Mouse (Mus musculus) megakaryocyte, embryonic 14.5 days (primary cell): ENCODE results near the gene Mmd. TPM values are rescaled to one million over a fixed set of nuclear protein-coding genes. Genes with fewer than 3 reads are reported as not detected.
A peak's percentile ranks its signal among the peaks of the same experiment; 100 is the strongest.
"Not testable (repeated sequence)": the region's sequence is repeated elsewhere in the genome, so short reads cannot be mapped to it uniquely, and the experiment has no call there.

Experiments used
- H3K27me3 ChIP-seq: replicated peaks from 2 replicates; pipeline ENCODE3; 2012; ENCODE audit warnings: inconsistent platforms
- H3K36me3 ChIP-seq: replicated peaks from 2 replicates; pipeline ENCODE3; 2012; ENCODE audit warnings: low read length, inconsistent platforms, mixed read lengths
- H3K4me1 ChIP-seq: 2 replicates; pipeline ENCODE4 v1.6.1; 2012; ENCODE audit warnings: inconsistent platforms
- H3K4me3 ChIP-seq: replicated peaks from 2 replicates; pipeline ENCODE3; 2012; ENCODE audit warnings: moderate library complexity, mild to moderate bottlenecking, inconsistent platforms
- H3K9me3 ChIP-seq: 2 replicates; pipeline ENCODE4 v1.6.1; 2012; ENCODE audit warnings: inconsistent platforms
- FLI1 ChIP-seq: IDR thresholded peaks from 2 replicates; pipeline ENCODE4 v1.6.1; 2012; ENCODE audit warnings: low read length, inconsistent platforms, mixed read lengths
- GATA1 ChIP-seq: IDR thresholded peaks from 3 replicates; pipeline ENCODE4 v1.6.1; 2012; ENCODE audit warnings: mixed read lengths, low read length, inconsistent platforms, borderline replicate concordance
- polyA plus RNA-seq: library from polyadenylated mRNA; stranded (reverse); fragments of >175 nt; gene quantifications from 2 replicates; pipeline ENCODE4 v1.2.3, GENCODE M21; 2012; ENCODE audit warnings: low replicate concordance; ENCODE audit not compliant: insufficient read depth

Gene Mmd
- polyA plus RNA-seq, 1 experiment = 20.3 TPM

GRCm38 (mm10) chr11:90280069-90280468 lies 30.8 kb downstream of the Mmd start:
- peaks cover 48% of the 10 kb centered on the region for H3K36me3 ChIP-seq
- peaks cover 29% of the 10 kb centered on the region for H3K4me1 ChIP-seq
- no peak overlapping the region for H3K4me3 ChIP-seq
- H3K9me3 ChIP-seq = no peaks in the 10 kb centered on the region
- TF ChIP-seq FLI1 (no peak), GATA1 (no peak)
- no peaks in the 10 kb centered on the region for H3K27me3 ChIP-seq

- H3K4me3 ChIP-seq, H3K27me3 ChIP-seq, H3K9me3 ChIP-seq: not testable (repeated sequence)
- Histone ChIP-seq H3K36me3 (peaks cover 30% of the 10 kb centered on the region), H3K4me1 (peaks cover 46% of the 10 kb centered on the region)
Measured at GRCm38 (mm10) chr11:90281943-90282342, 32.7 kb downstream of the Mmd start.

GRCm38 (mm10) chr11:90283159-90283558 lies 33.9 kb downstream of the Mmd start:
- Histone ChIP-seq H3K27me3 (no peaks in the 10 kb centered on the region), H3K36me3 (peaks cover 17% of the 10 kb centered on the region), H3K4me3 (no peak overlapping the region), H3K9me3 (no peaks in the 10 kb centered on the region), H3K4me1 (peaks cover 58% of the 10 kb centered on the region)
- TF ChIP-seq GATA1 = no peak

- Histone ChIP-seq H3K36me3 (peaks cover 14% of the 10 kb centered on the region), H3K4me3 (no peak overlapping the region), H3K4me1 (peaks cover 63% of the 10 kb centered on the region), H3K9me3 (no peaks in the 10 kb centered on the region), H3K27me3 (no peaks in the 10 kb centered on the region)
- TF ChIP-seq GATA1 (no peak), FLI1 (no peak)
Measured at GRCm38 (mm10) chr11:90283601-90284000, 34.3 kb downstream of the Mmd start.

GRCm38 (mm10) chr11:90284079-90284478 lies 34.8 kb downstream of the Mmd start:
- H3K36me3 ChIP-seq = peaks cover 12% of the 10 kb centered on the region
- H3K9me3 ChIP-seq = no peaks in the 10 kb centered on the region
- no peak for TF ChIP-seq GATA1
- TF ChIP-seq FLI1 = no peak

GRCm38 (mm10) chr11:90284623-90285022 lies 35.4 kb downstream of the Mmd start:
- Histone ChIP-seq H3K27me3 (no peaks in the 10 kb centered on the region), H3K4me3 (no peak overlapping the region), H3K9me3 (no peaks in the 10 kb centered on the region), H3K36me3 (peaks cover 8% of the 10 kb centered on the region), H3K4me1 (peaks cover 65% of the 10 kb centered on the region)
- TF ChIP-seq FLI1 = no peak
- TF ChIP-seq GATA1 = no peak

More at GRCm38 (mm10) chr11:90284079-90284478, 34.8 kb downstream of the Mmd start:
- H3K4me1 ChIP-seq = peaks cover 65% of the 10 kb centered on the region
- H3K4me3 ChIP-seq = no peak overlapping the region
- H3K27me3 ChIP-seq = no peaks in the 10 kb centered on the region

GRCm38 (mm10) chr11:90286550-90287154 lies 37.4 kb downstream of the Mmd start:
- TF ChIP-seq GATA1 = no peak
- TF ChIP-seq FLI1 = no peak
- Histone ChIP-seq H3K27me3 (no peaks in the 10 kb centered on the region), H3K36me3 (no peaks in the 10 kb centered on the region), H3K4me3 (peak overlapping the region; percentile 67), H3K9me3 (no peaks in the 10 kb centered on the region), H3K4me1 (peaks cover 59% of the 10 kb centered on the region)

GRCm38 (mm10) chr11:90291156-90291555 lies 41.9 kb downstream of the Mmd start:
- H3K4me3 ChIP-seq = no peak overlapping the region
- no peaks in the 10 kb centered on the region for H3K36me3 ChIP-seq
- peaks cover 52% of the 10 kb centered on the region for H3K4me1 ChIP-seq
- H3K27me3 ChIP-seq = no peaks in the 10 kb centered on the region
- TF ChIP-seq FLI1 (no peak), GATA1 (no peak)
- H3K9me3 ChIP-seq = no peaks in the 10 kb centered on the region

GRCm38 (mm10) chr11:90292766-90293165 lies 43.5 kb downstream of the Mmd start:
- Histone ChIP-seq H3K4me1 (peaks cover 40% of the 10 kb centered on the region), H3K36me3 (no peaks in the 10 kb centered on the region), H3K4me3 (no peak overlapping the region), H3K9me3 (no peaks in the 10 kb centered on the region), H3K27me3 (peaks cover 2% of the 10 kb centered on the region)
- TF ChIP-seq FLI1 (no peak), GATA1 (no peak)

GRCm38 (mm10) chr11:90294622-90295021 lies 45.4 kb downstream of the Mmd start:
- no peaks in the 10 kb centered on the region for H3K36me3 ChIP-seq
- peaks cover 2% of the 10 kb centered on the region for H3K27me3 ChIP-seq
- H3K4me1 ChIP-seq = peaks cover 33% of the 10 kb centered on the region
- no peaks in the 10 kb centered on the region for H3K9me3 ChIP-seq
- TF ChIP-seq GATA1 (no peak), FLI1 (no peak)
- H3K4me3 ChIP-seq = no peak overlapping the region

GRCm38 (mm10) chr11:90306067-90306466 lies 56.8 kb downstream of the Mmd start:
- TF ChIP-seq FLI1 = no peak
- TF ChIP-seq GATA1 = no peak
- peaks cover 13% of the 10 kb centered on the region; the same call in 1 of the 2 replicates for H3K9me3 ChIP-seq
- no peak overlapping the region for H3K4me3 ChIP-seq
- no peaks in the 10 kb centered on the region for H3K4me1 ChIP-seq
- H3K27me3 ChIP-seq = peaks cover 3% of the 10 kb centered on the region
- H3K36me3 ChIP-seq = no peaks in the 10 kb centered on the region
